Mouse (Mus musculus) MEL (cell line): ENCODE measurements around the gene Bcat2. TPM values are rescaled to one million over a fixed set of nuclear protein-coding genes. Genes with fewer than 3 reads are reported as not detected.

Experiments used
- DNase-seq: peaks from one replicate; pipeline ENCODE4 v3.0.0; 2011; ENCODE audit warnings: low read depth, low spot score
- H3K27ac ChIP-seq: 2 replicates; pipeline ENCODE4 v1.5.1; 2012; ENCODE audit warnings: low read depth, mild to moderate bottlenecking, control low read depth, low read length, moderate library complexity; ENCODE audit not compliant: control insufficient read depth
- H3K27me3 ChIP-seq, 2 experiments: fragments of 150-350 bp in 1 of 2; sonication (generic) in 1 of 2; 2 replicates each; pipeline ENCODE4 v1.6.1; 2012; ENCODE audit warnings: low read length in 2 of 2, mild to moderate bottlenecking in 2 of 2, improper control_type of control experiment in 1 of 2, moderate library complexity in 1 of 2; ENCODE audit not compliant: insufficient read depth in 2 of 2, control insufficient read depth in 1 of 2
- H3K36me3 ChIP-seq, 2 experiments: 2 replicates each; pipeline ENCODE4 v1.6.1; 2012 to 2014; ENCODE audit warnings: low read length in 2 of 2, improper control_type of control experiment in 1 of 2, inconsistent platforms in 1 of 2, mild to moderate bottlenecking in 1 of 2; ENCODE audit not compliant: insufficient read depth in 2 of 2, control insufficient read depth in 1 of 2
- H3K4me1 ChIP-seq, 2 experiments: fragments of 150-350 bp in 1 of 2; sonication (generic) in 1 of 2; 2 replicates each; pipeline ENCODE4 v1.6.1; 2012; ENCODE audit warnings: low read length in 2 of 2, improper control_type of control experiment in 1 of 2, mild to moderate bottlenecking in 1 of 2; ENCODE audit not compliant: insufficient read depth in 2 of 2, control insufficient read depth in 1 of 2
- H3K4me3 ChIP-seq, 2 experiments: fragments of 150-350 bp in 1 of 2; sonication (generic) in 1 of 2; 2 replicates each; pipeline ENCODE4 v1.5.1; 2012; ENCODE audit warnings: low read depth in 2 of 2, low read length in 2 of 2, mild to moderate bottlenecking in 2 of 2, moderate library complexity in 2 of 2, control low read depth in 1 of 2, improper control_type of control experiment in 1 of 2; ENCODE audit not compliant: control insufficient read depth in 1 of 2, insufficient read depth in 1 of 2
- H3K79me2 ChIP-seq: 2 replicates; pipeline ENCODE4 v1.6.1; 2012; ENCODE audit warnings: mild to moderate bottlenecking, low read length, moderate library complexity; ENCODE audit not compliant: control insufficient read depth, poor library complexity, insufficient read depth
- H3K9ac ChIP-seq: 2 replicates; pipeline ENCODE4 v1.6.1; 2012; ENCODE audit warnings: low read depth, mild to moderate bottlenecking, control low read depth, low read length, moderate library complexity; ENCODE audit not compliant: control insufficient read depth, poor library complexity, severe bottlenecking
- H3K9me3 ChIP-seq: fragments of 150-350 bp; sonication (generic); replicated peaks from 2 replicates; pipeline ENCODE4 v1.6.1; 2012; ENCODE audit warnings: mild to moderate bottlenecking, low read length, improper control_type of control experiment, moderate library complexity; ENCODE audit not compliant: insufficient read depth
- CHD1 ChIP-seq: IDR thresholded peaks from 2 replicates; pipeline ENCODE4 v1.6.1; 2012; ENCODE audit warnings: low read depth, mild to moderate bottlenecking, inconsistent platforms, low read length, improper control_type of control experiment
- CTCF ChIP-seq, 3 experiments: IDR thresholded peaks in 2 of 3; conservative IDR thresholded peaks in 1 of 3; 2 replicates each; pipeline ENCODE4 v1.5.1; 2011 to 2012; ENCODE audit warnings: low read length in 3 of 3, low read depth in 2 of 3, mild to moderate bottlenecking in 2 of 3, improper control_type of control experiment in 1 of 3, inconsistent platforms in 1 of 3, mixed read lengths in 1 of 3, moderate library complexity in 1 of 3; ENCODE audit not compliant: control insufficient read depth in 1 of 3, insufficient read depth in 1 of 3, poor library complexity in 1 of 3, severe bottlenecking in 1 of 3
- E2F4 ChIP-seq: IDR thresholded peaks from 2 replicates; pipeline ENCODE4 v1.6.1; 2011; ENCODE audit warnings: low read depth, low read length, improper control_type of control experiment, borderline replicate concordance
- ELF1 ChIP-seq: IDR thresholded peaks from 2 replicates; pipeline ENCODE4 v1.6.1; 2014; ENCODE audit warnings: low read depth, mild to moderate bottlenecking, inconsistent platforms, low read length, improper control_type of control experiment, moderate library complexity
- EP300 ChIP-seq, 2 experiments: IDR thresholded peaks; 2 replicates each; pipeline ENCODE4 v1.6.1; 2011; ENCODE audit warnings: improper control_type of control experiment in 2 of 2, low read length in 2 of 2, low read depth in 1 of 2, mild to moderate bottlenecking in 1 of 2
- ETS1 ChIP-seq: IDR thresholded peaks from 2 replicates; pipeline ENCODE4 v1.6.1; 2012; ENCODE audit warnings: low read depth, mild to moderate bottlenecking, inconsistent platforms, low read length, improper control_type of control experiment, moderate library complexity
- GATA1 ChIP-seq: IDR thresholded peaks from 2 replicates; pipeline ENCODE4 v1.6.1; 2011; ENCODE audit warnings: low read depth, low read length, improper control_type of control experiment
- HCFC1 ChIP-seq: IDR thresholded peaks from 2 replicates; pipeline ENCODE4 v1.6.1; 2012; ENCODE audit warnings: low read depth, mild to moderate bottlenecking, inconsistent platforms, low read length, improper control_type of control experiment, moderate library complexity
- JUND ChIP-seq: IDR thresholded peaks from 2 replicates; pipeline ENCODE4 v1.6.1; 2011; ENCODE audit warnings: low read depth, mild to moderate bottlenecking, improper control_type of control experiment, low read length
- KAT2A ChIP-seq: conservative IDR thresholded peaks from 2 replicates; pipeline ENCODE4 v1.6.1; 2012; ENCODE audit warnings: low read depth, low read length, improper control_type of control experiment, inconsistent platforms
- MAX ChIP-seq: IDR thresholded peaks from 2 replicates; pipeline ENCODE4 v1.6.1; 2011; ENCODE audit warnings: low read length, improper control_type of control experiment
- MAZ ChIP-seq: IDR thresholded peaks from 2 replicates; pipeline ENCODE4 v1.6.1; 2012; ENCODE audit warnings: low read depth, mild to moderate bottlenecking, inconsistent platforms, low read length, improper control_type of control experiment
- MEF2A ChIP-seq: IDR thresholded peaks from 2 replicates; pipeline ENCODE4 v1.6.1; 2014; ENCODE audit warnings: low read depth, mild to moderate bottlenecking, inconsistent platforms, low read length, improper control_type of control experiment; ENCODE audit not compliant: poor library complexity, insufficient replicate concordance, severe bottlenecking; ENCODE audit errors: extremely low read depth
- MXI1 ChIP-seq: IDR thresholded peaks from 2 replicates; pipeline ENCODE4 v1.6.1; 2011; ENCODE audit warnings: mild to moderate bottlenecking, low read depth, low read length, improper control_type of control experiment
- MYC ChIP-seq: IDR thresholded peaks from 2 replicates; pipeline ENCODE4 v1.6.1; 2011; ENCODE audit warnings: low read depth, mild to moderate bottlenecking, low read length, improper control_type of control experiment, moderate library complexity
- NELFE ChIP-seq: IDR thresholded peaks from 2 replicates; pipeline ENCODE4 v1.6.1; 2011; ENCODE audit warnings: low read depth, low read length, improper control_type of control experiment
- NRF1 ChIP-seq: IDR thresholded peaks from 2 replicates; pipeline ENCODE4 v1.6.1; 2014; ENCODE audit warnings: low read depth, mild to moderate bottlenecking, inconsistent platforms, low read length, improper control_type of control experiment, moderate library complexity; ENCODE audit not compliant: poor library complexity, insufficient read depth, severe bottlenecking
- POLR2A ChIP-seq, 2 experiments: IDR thresholded peaks; 2 replicates each; pipeline ENCODE4 v1.6.1; 2011 to 2012; ENCODE audit warnings: low read length in 2 of 2, mild to moderate bottlenecking in 2 of 2, control low read depth in 1 of 2, improper control_type of control experiment in 1 of 2, low read depth in 1 of 2, moderate library complexity in 1 of 2; ENCODE audit not compliant: control insufficient read depth in 1 of 2, insufficient read depth in 1 of 2, poor library complexity in 1 of 2
- POLR2AphosphoS2 ChIP-seq: IDR thresholded peaks from 2 replicates; pipeline ENCODE4 v1.6.1; 2011; ENCODE audit warnings: low read length, improper control_type of control experiment
- POLR2AphosphoS5 ChIP-seq: IDR thresholded peaks from 2 replicates; pipeline ENCODE4 v1.6.1; 2012; ENCODE audit warnings: low read depth, borderline replicate concordance, mild to moderate bottlenecking, inconsistent platforms, low read length, moderate library complexity, mixed read lengths
- SIN3A ChIP-seq: IDR thresholded peaks from 2 replicates; pipeline ENCODE4 v1.6.1; 2012; ENCODE audit warnings: low read length, improper control_type of control experiment, inconsistent platforms
- SMC3 ChIP-seq: IDR thresholded peaks from 2 replicates; pipeline ENCODE4 v1.6.1; 2011; ENCODE audit warnings: low read depth, low read length, improper control_type of control experiment
- TAL1 ChIP-seq: IDR thresholded peaks from 2 replicates; pipeline ENCODE4 v1.6.1; 2012; ENCODE audit warnings: mild to moderate bottlenecking, inconsistent platforms, low read length, moderate library complexity, mixed read lengths
- TBP ChIP-seq: IDR thresholded peaks from 2 replicates; pipeline ENCODE4 v1.8.0; 2011; ENCODE audit warnings: low read depth, low read length, improper control_type of control experiment
- USF1 ChIP-seq: IDR thresholded peaks from 2 replicates; pipeline ENCODE4 v1.6.1; 2014; ENCODE audit warnings: low read depth, mild to moderate bottlenecking, inconsistent platforms, low read length, improper control_type of control experiment, moderate library complexity
- ZKSCAN1 ChIP-seq: IDR thresholded peaks from 2 replicates; pipeline ENCODE4 v1.6.1; 2012; ENCODE audit warnings: low read depth, mild to moderate bottlenecking, inconsistent platforms, low read length, improper control_type of control experiment, moderate library complexity
- ZMIZ1 ChIP-seq: IDR thresholded peaks from 2 replicates; pipeline ENCODE4 v1.6.1; 2012; ENCODE audit warnings: low read depth, mild to moderate bottlenecking, inconsistent platforms, low read length, improper control_type of control experiment, moderate library complexity
- ZNF384 ChIP-seq: IDR thresholded peaks from 2 replicates; pipeline ENCODE4 v1.6.1; 2012; ENCODE audit warnings: low read depth, mild to moderate bottlenecking, inconsistent platforms, low read length, improper control_type of control experiment
- polyA plus RNA-seq, 2 experiments: library from polyadenylated mRNA; stranded (reverse) in 1 of 2; unstranded in 1 of 2; fragments of >175 nt in 1 of 2; fragments of >200 nt in 1 of 2; gene quantifications; 2 replicates each; pipeline versions ENCODE4 v1.2.1 to v1.2.4; 2012; ENCODE audit warnings: low replicate concordance in 2 of 2, low read depth in 1 of 2; ENCODE audit not compliant: insufficient read length in 2 of 2, insufficient read depth in 1 of 2, missing spikeins in 1 of 2
- total RNA-seq: library from RNA; depleted of rRNA; stranded (reverse); fragments of 300-350 nt; gene quantifications from 2 replicates; pipeline ENCODE4 v1.2.3, GENCODE M21; 2012

The Bcat2 gene
- total and polyA plus RNA-seq, 3 experiments, result 49.4 to 140 TPM; not detected in 1

GRCm38 (mm10) chr7:45561624-45562520 lies 8.1 kb upstream of the Bcat2 start:
- Histone ChIP-seq H3K79me2 (no peaks in the 10 kb centered on the region; the same call in 1 of the 2 replicates), H3K27ac (peak overlapping the region; percentile 90), H3K36me3 (0 out of 4 replicates have a peak, but pooled peaks cover 0 to 2% of the 10 kb centered on the region in 2 experiments), H3K9ac (peak overlapping the region; percentile 72), H3K4me1 (peaks cover 0 to 10% of the 10 kb centered on the region in 2 experiments; a peak in 2 of 4 replicates), H3K9me3 (no peaks in the 10 kb centered on the region), H3K27me3 (no peaks in the 10 kb centered on the region), H3K4me3 (peak overlapping the region; percentile 53 to 60)
- peak; percentile 76 for DNase-seq
- TF ChIP-seq TAL1 (no peak), ZMIZ1 (no peak; the same call in 1 of the 2 replicates), TBP (peak; percentile 44; the same call in 1 of the 2 replicates), MXI1 (peak; percentile 69; the same call in 1 of the 2 replicates), MAX (0 out of 2 replicates have a peak, but pooled peaks have one; percentile 22), MYC (no peak), POLR2A (IDR thresholded peaks at IDR 0.05; ENCODE audit: control insufficient read depth in 1 of 2, insufficient read depth in 1 of 2, low read depth in 1 of 2, low read length in 2 of 2, poor library complexity in 1 of 2) (peak in 1 of 2 experiments; percentile 47; a peak in 1 of 4 replicates), ETS1 (0 out of 2 replicates have a peak, but pooled peaks have one; percentile 12), EP300 (IDR thresholded peaks at IDR 0.05; ENCODE audit: low read depth in 1 of 2, low read length in 2 of 2) (peak in 1 of 2 experiments; percentile 31; a peak in 1 of 4 replicates), JUND (no peak), MAZ (0 out of 2 replicates have a peak, but pooled peaks have one; percentile 87), HCFC1 (peak; percentile 51; the same call in 1 of the 2 replicates), USF1 (peak; percentile 81), CTCF (IDR thresholded peaks at IDR 0.05 in 2 of 3, conservative IDR thresholded peaks at IDR 0.05 in 1 of 3; ENCODE audit: control insufficient read depth in 1 of 3, insufficient read depth in 1 of 3, low read depth in 2 of 3, low read length in 3 of 3, poor library complexity in 1 of 3, severe bottlenecking in 1 of 3) (no peak), POLR2AphosphoS5 (no peak), ZKSCAN1 (peak; percentile 99), MEF2A (no peak), SMC3 (no peak)

DNA sequence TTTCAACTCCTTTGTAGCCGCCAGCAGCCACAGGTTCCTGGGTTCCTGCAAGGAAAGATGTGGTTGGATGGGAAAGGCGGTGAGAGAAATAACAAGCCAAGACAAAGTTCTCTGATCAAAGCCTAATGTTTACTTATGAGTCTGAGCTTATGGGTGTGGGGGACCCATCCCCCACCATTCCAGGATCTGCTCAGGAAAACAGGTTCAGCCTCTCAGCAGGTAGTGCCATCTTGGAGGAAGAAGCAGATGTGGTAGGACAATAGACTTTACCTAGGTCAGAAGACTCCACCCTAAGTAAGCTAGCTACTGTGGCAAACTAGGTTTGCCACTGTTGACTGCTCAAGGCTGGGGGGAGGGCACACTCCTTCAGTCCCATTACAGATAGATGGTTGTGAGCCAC lies 5.1 kb upstream of the Bcat2 start:
- no peak for TF ChIP-seq CTCF (IDR thresholded peaks at IDR 0.05 in 2 of 3, conservative IDR thresholded peaks at IDR 0.05 in 1 of 3; ENCODE audit: control insufficient read depth in 1 of 3, insufficient read depth in 1 of 3, low read depth in 2 of 3, low read length in 3 of 3, poor library complexity in 1 of 3, severe bottlenecking in 1 of 3)
- TF ChIP-seq MAX, result no peak
- no peak for TF ChIP-seq POLR2AphosphoS5
- no peak for TF ChIP-seq TBP
- no peak for TF ChIP-seq ZNF384
- TF ChIP-seq POLR2A (IDR thresholded peaks at IDR 0.05; ENCODE audit: control insufficient read depth in 1 of 2, insufficient read depth in 1 of 2, low read depth in 1 of 2, low read length in 2 of 2, poor library complexity in 1 of 2), result no peak
- no peak for TF ChIP-seq POLR2AphosphoS2
- TF ChIP-seq NRF1, result no peak
- no peak for TF ChIP-seq ELF1
- no peak for TF ChIP-seq KAT2A
- TF ChIP-seq ZMIZ1, result no peak
- TF ChIP-seq GATA1, result no peak
- TF ChIP-seq SIN3A, result no peak
- TF ChIP-seq MYC, result no peak
- TF ChIP-seq E2F4, result no peak
- TF ChIP-seq CHD1, result no peak
- no peak for TF ChIP-seq MXI1
- TF ChIP-seq NELFE, result no peak
- TF ChIP-seq, all 39 proteins: peak for 0
- no peak for DNase-seq
- Histone ChIP-seq H3K27me3 (no peaks in the 10 kb centered on the region), H3K9me3 (no peaks in the 10 kb centered on the region), H3K4me1 (peaks cover 0 to 18% of the 10 kb centered on the region in 2 experiments; a peak in 3 of 4 replicates), H3K9ac (no peak overlapping the region), H3K4me3 (no peak overlapping the region), H3K36me3 (peaks cover 0 to 7% of the 10 kb centered on the region in 2 experiments; a peak in 2 of 4 replicates), H3K79me2 (no peaks in the 10 kb centered on the region; the same call in 1 of the 2 replicates), H3K27ac (no peak overlapping the region)
